In genomic region chr13:48800850-48801546, GRCm38 (mm10) we compare ENCODE assay signal across 8 mouse cellular contexts.
DNase-seq lines count a peak whose midpoint lies in the region; ATAC-seq lines count a peak whose summit lies in the region.

No protein-coding gene starts in this region.

- H3K4me3 ChIP-seq in limb, embryonic 12.5 days (replicated peaks): no peak overlapping the region
- no peak overlapping the region for H3K4me3 ChIP-seq in midbrain, embryonic 16.5 days (ENCODE audit: low read depth, low read length)
- H3K4me3 ChIP-seq in stomach, embryonic 15.5 days (replicated peaks): no peak overlapping the region

- H3K9ac ChIP-seq in limb, embryonic 12.5 days (replicated peaks): no peak overlapping the region
- no peak overlapping the region for H3K9ac ChIP-seq in midbrain, embryonic 16.5 days (ENCODE audit: low read depth, low read length)
- H3K9ac ChIP-seq in stomach, embryonic 15.5 days: no peak overlapping the region

- no peak overlapping the region for H3K4me2 ChIP-seq in limb, embryonic 12.5 days
- no peak overlapping the region for H3K4me2 ChIP-seq in midbrain, embryonic 16.5 days (ENCODE audit: low read length)
- H3K4me2 ChIP-seq in stomach, embryonic 15.5 days: no peak overlapping the region

- H3K4me1 ChIP-seq in limb, embryonic 12.5 days (replicated peaks): peaks cover 7% of the 10 kb centered on the region
- H3K4me1 ChIP-seq in midbrain, embryonic 16.5 days (ENCODE audit: control insufficient read depth, insufficient read depth, low read length): no peaks in the 10 kb centered on the region
- peaks cover 24% of the 10 kb centered on the region; the same call in 1 of the 2 replicates for H3K4me1 ChIP-seq in stomach, embryonic 15.5 days

- no peaks in the 10 kb centered on the region for H3K9me3 ChIP-seq in limb, embryonic 12.5 days
- no peaks in the 10 kb centered on the region for H3K9me3 ChIP-seq in midbrain, embryonic 16.5 days (replicated peaks; ENCODE audit: control insufficient read depth, low read length, poor library complexity, severe bottlenecking)
- H3K9me3 ChIP-seq in stomach, embryonic 15.5 days: no peaks in the 10 kb centered on the region

- ATAC-seq in frontal cortex, adult (ENCODE audit: low TSS enrichment): 0 out of 2 replicates have a peak, but pooled peaks have one; percentile 46
- peak; percentile 38 for ATAC-seq in limb, embryonic 12.5 days (ENCODE audit: insufficient number of reproducible peaks, insufficient read depth, low FRiP score, low TSS enrichment, low read depth)
- peak; percentile 64 for ATAC-seq in midbrain, embryonic 16.5 days
- peak; percentile 41 for ATAC-seq in stomach, embryonic 15.5 days (ENCODE audit: insufficient read depth, low FRiP score, low read depth)

- 25% methylated on average over 11 of the region's 11 CpGs for WGBS in limb, embryonic 12.5 days
- WGBS in midbrain, embryonic 16.5 days: 33% methylated on average over 11 of the region's 11 CpGs
- WGBS in stomach, embryonic 15.5 days: 27% methylated on average over 11 of the region's 11 CpGs

- peaks cover 46% of the 10 kb centered on the region for H3K36me3 ChIP-seq in limb, embryonic 12.5 days
- peaks cover 22% of the 10 kb centered on the region for H3K36me3 ChIP-seq in midbrain, embryonic 16.5 days (ENCODE audit: control insufficient read depth, insufficient read depth, low read length)
- H3K36me3 ChIP-seq in stomach, embryonic 15.5 days: peaks cover 19% of the 10 kb centered on the region

- H3K27ac ChIP-seq in limb, embryonic 12.5 days: no peak overlapping the region
- H3K27ac ChIP-seq in midbrain, embryonic 16.5 days (ENCODE audit: low read length): no peak overlapping the region
- H3K27ac ChIP-seq in stomach, embryonic 15.5 days: no peak overlapping the region

- peak; percentile 54 to 86 for DNase-seq in adrenal gland, adult (ENCODE audit: inconsistent age in 2 of 2, low spot score in 1 of 2)
- no peak for DNase-seq in adrenal gland, adult 8-10 months
- peak; percentile 61 for DNase-seq in cerebellum, adult 9-10 months
- DNase-seq in induced T-regulatory cell, adult 2 months (ENCODE audit: low read depth): peak; percentile 56

- H3K27me3 ChIP-seq in limb, embryonic 12.5 days: peaks cover 15% of the 10 kb centered on the region; the same call in 1 of the 2 replicates
- H3K27me3 ChIP-seq in midbrain, embryonic 16.5 days (ENCODE audit: control insufficient read depth, insufficient read depth, low read depth, low read length): no peaks in the 10 kb centered on the region
- H3K27me3 ChIP-seq in stomach, embryonic 15.5 days (replicated peaks): no peaks in the 10 kb centered on the region
